Mouse (Mus musculus): ENCODE data around the gene Cmtm6.

DNA sequence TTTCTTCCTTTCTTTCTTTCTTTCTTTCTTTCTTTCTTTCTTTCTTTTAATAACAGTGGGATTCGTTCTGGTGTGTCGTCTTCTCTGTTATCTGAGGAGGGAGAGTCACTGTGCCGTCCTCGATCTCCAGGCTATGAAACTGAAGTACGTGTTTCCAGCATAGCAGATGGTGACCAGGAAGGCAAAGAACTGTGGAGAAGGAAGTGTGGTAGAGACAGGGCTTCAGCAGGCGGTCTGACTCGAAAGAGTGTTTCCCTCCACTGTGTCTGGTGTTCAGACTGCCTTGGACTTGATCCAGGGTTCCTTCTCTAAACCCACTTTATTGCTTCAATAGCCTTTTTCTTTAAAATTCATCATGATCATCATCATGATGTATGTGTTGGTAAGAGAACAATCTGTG lies 58.6 kb downstream of the Cmtm6 start:
- TF ChIP-seq CTCF (IDR thresholded peaks at IDR 0.05; ENCODE audit: borderline replicate concordance, insufficient read depth, low read depth, low read length) (no peak), POLR2A (IDR thresholded peaks at IDR 0.05; ENCODE audit: borderline replicate concordance, insufficient read depth, low read length) (no peak)

All from cerebellum, adult 2 months (tissue).